Mouse (Mus musculus) kidney, embryonic 14.5 days (tissue): ENCODE results near the gene Mpp5. TPM values are rescaled to one million over a fixed set of nuclear protein-coding genes. Genes with fewer than 3 reads are reported as not detected.

ENCODE experiments used
- ATAC-seq: fragments of 200-750 bp; cut with Nextera tagmentation; 2 replicates; pipeline ENCODE4 v1.8.0; 2017; ENCODE audit warnings: moderate number of reproducible peaks, mild to moderate bottlenecking, moderate TSS enrichment, moderate library complexity; ENCODE audit not compliant: low FRiP score, low TSS enrichment
- H3K27ac ChIP-seq: fragments of 300-500 bp; sonication (generic); 2 replicates; pipeline ENCODE4 v1.5.1; 2014; ENCODE audit warnings: low read depth, mild to moderate bottlenecking, low read length, moderate library complexity, mixed read lengths
- H3K27me3 ChIP-seq: fragments of 300-500 bp; sonication (generic); 2 replicates; pipeline ENCODE4 v1.6.1; 2014; ENCODE audit warnings: mild to moderate bottlenecking, low read length; ENCODE audit not compliant: control insufficient read depth, insufficient read depth
- H3K36me3 ChIP-seq: fragments of 300-500 bp; sonication (generic); 2 replicates; pipeline ENCODE4 v1.6.1; 2014; ENCODE audit warnings: low read length, mixed read lengths; ENCODE audit not compliant: control insufficient read depth, insufficient read depth
- H3K4me1 ChIP-seq: fragments of 300-500 bp; sonication (generic); 2 replicates; pipeline ENCODE4 v1.6.1; 2014; ENCODE audit warnings: low read length, mixed read lengths; ENCODE audit not compliant: control insufficient read depth, insufficient read depth
- H3K4me2 ChIP-seq: fragments of 300-500 bp; sonication (generic); replicated peaks from 2 replicates; pipeline ENCODE4 v1.6.1; 2014; ENCODE audit warnings: low read depth, mild to moderate bottlenecking, low read length
- H3K4me3 ChIP-seq: fragments of 300-500 bp; sonication (generic); 2 replicates; pipeline ENCODE4 v1.5.1; 2014; ENCODE audit warnings: mild to moderate bottlenecking, low read length
- H3K9ac ChIP-seq: fragments of 300-500 bp; sonication (generic); 2 replicates; pipeline ENCODE4 v1.6.1; 2014; ENCODE audit warnings: low read depth, mild to moderate bottlenecking, low read length, moderate library complexity
- H3K9me3 ChIP-seq: fragments of 300-500 bp; sonication (generic); 2 replicates; pipeline ENCODE4 v1.6.1; 2016; ENCODE audit warnings: low read length; ENCODE audit not compliant: control insufficient read depth
- WGBS: fragments of 180-500 bp; shearing (Covaris S2); extraction: QIAGEN DNeasy Blood & Tissue Kit; methylation state at CpG from one replicate; pipeline ENCODE4 v1.1.7; 2014; 5-methylcytosine and 5-hydroxymethylcytosine counted together
- polyA plus RNA-seq: library from polyadenylated mRNA; unstranded; fragments of >200 nt; fragmentation: Nextera tagmentation; extraction: Ambion mirVana; gene quantifications from 2 replicates; pipeline ENCODE4 v1.2.1, GENCODE M21; 2014

The Mpp5 gene
- polyA plus RNA-seq, 1 experiment from 2014 or later: 23.1 TPM

DNA sequence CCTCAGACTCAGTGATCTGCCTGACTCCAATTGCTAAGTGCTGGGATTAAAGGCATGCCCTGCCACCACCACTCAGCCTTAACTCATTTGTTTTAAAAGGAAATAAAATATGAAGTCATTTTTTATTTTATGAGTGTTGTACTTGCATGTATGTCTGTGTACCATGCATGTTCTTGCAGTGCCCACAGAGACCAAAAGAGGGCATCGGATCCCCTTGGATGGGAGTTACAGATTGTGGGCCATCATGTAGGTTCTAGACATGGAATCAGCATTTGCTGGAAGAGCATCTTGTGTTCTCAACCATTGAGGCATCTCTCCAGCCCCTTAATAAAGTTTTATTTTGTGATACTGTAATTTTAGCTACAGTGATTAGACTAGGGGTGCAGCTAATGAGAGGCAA lies 116.7 kb downstream of the Mpp5 start:
- Histone ChIP-seq H3K36me3 (peaks cover 37% of the 10 kb centered on the region; the same call in 1 of the 2 replicates), H3K9ac (no peak overlapping the region), H3K4me1 (peaks cover 9% of the 10 kb centered on the region), H3K27ac (no peak overlapping the region), H3K4me2 (no peak overlapping the region), H3K9me3 (no peaks in the 10 kb centered on the region), H3K27me3 (no peaks in the 10 kb centered on the region), H3K4me3 (no peak overlapping the region)
- WGBS: 95% methylated on average over 1 of the region's 1 CpGs
- ATAC-seq: no peak

DNA sequence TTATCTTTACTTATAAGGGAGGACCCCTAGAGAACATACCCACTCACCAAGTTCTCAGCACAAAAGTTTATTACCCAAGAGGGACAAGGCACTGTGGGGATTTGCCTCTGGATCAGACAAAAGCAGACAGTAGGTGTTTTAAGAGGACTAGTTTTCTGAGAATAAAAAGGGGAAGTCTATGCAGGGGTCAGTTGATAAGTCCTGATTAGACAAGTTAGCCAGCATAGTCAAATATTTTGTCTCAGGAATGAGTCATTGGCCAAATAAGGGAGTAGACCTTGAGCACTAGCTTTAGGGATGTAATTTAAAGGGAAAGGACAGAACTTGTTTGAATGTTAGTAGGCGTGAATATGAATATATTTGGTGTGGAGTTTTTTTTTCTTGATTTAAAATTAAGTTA lies 119.4 kb downstream of the Mpp5 start:
- whole genome bisulfite sequencing: 88% methylated on average over 1 of the region's 1 CpGs
- H3K9ac ChIP-seq: no peak overlapping the region
- H3K4me2 ChIP-seq: no peak overlapping the region
- no peaks in the 10 kb centered on the region for H3K9me3 ChIP-seq
- H3K27me3 ChIP-seq: no peaks in the 10 kb centered on the region
- ATAC-seq: no peak
- H3K36me3 ChIP-seq: peaks cover 49% of the 10 kb centered on the region
- no peak overlapping the region for H3K4me3 ChIP-seq
- H3K4me1 ChIP-seq: peaks cover 3% of the 10 kb centered on the region; the same call in 1 of the 2 replicates
- no peak overlapping the region for H3K27ac ChIP-seq

DNA sequence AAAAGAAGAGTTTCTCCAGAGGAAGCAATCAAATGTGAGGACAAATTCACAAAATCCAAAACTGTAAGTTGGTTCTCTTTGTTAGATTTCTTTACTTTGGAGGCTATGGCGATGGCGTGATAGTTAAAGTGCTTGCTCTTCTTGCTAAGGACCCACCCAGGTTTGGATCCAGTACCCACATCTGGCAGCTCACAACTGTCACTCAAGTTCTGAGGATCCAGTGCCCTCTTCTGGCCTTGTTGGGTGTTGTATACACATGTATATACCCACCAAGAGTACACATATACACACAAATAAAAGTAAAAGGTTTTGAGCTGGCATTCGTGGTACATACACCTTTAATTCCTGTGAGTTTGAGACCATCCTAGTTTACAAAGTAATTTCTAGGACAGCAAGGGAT lies 125.9 kb downstream of the Mpp5 start:
- ATAC-seq: no peak
- 94% methylated on average over 3 of the region's 3 CpGs for WGBS
- Histone ChIP-seq H3K9ac (no peak overlapping the region), H3K27me3 (no peaks in the 10 kb centered on the region), H3K4me2 (no peak overlapping the region), H3K4me3 (no peak overlapping the region), H3K36me3 (peaks cover 75% of the 10 kb centered on the region), H3K9me3 (no peaks in the 10 kb centered on the region), H3K4me1 (no peaks in the 10 kb centered on the region), H3K27ac (no peak overlapping the region)

DNA sequence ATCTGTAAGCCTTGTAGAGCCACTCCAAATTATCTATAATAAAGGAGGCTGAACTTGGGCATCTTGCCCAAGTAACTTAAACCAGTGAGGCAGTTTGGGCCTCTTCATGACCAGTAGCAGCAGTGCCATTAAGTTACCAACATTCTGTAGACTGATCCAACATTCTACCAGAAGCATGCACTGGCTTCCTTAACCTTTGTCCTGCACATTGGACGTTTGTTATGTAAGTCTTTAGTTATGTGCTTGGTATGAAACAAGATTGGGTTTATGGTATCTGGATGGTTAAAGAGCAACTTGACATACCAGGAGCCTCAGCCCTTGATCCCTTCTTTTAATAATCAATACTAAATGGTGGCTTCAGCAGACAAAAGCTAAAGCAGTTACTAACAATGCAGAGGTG lies 141.4 kb downstream of the Mpp5 start:
- Histone ChIP-seq H3K4me3 (no peak overlapping the region), H3K4me2 (no peak overlapping the region), H3K9me3 (no peaks in the 10 kb centered on the region), H3K4me1 (no peaks in the 10 kb centered on the region), H3K9ac (no peak overlapping the region), H3K27ac (no peak overlapping the region), H3K27me3 (no peaks in the 10 kb centered on the region), H3K36me3 (peaks cover 21% of the 10 kb centered on the region)
- WGBS: 56% methylated on average over 1 of the region's 1 CpGs
- ATAC-seq: no peak

Other genes starting within 250 kb of the Mpp5 start
- 0.28 TPM in 1 of 2 replicates, not detected in the other for gene Fam71d, start 57.4 kb upstream of the Mpp5 start, polyA plus RNA-seq
- gene Atp6v1d, start 112.7 kb downstream of the Mpp5 start, polyA plus RNA-seq: 65.2 and 81.8 TPM in 2 replicates
- 245 and 270 TPM in 2 replicates for gene Eif2s1, start 112.9 kb downstream of the Mpp5 start, polyA plus RNA-seq
- 3.5 and 3.6 TPM in 2 replicates for gene Plek2, start 158.1 kb downstream of the Mpp5 start, polyA plus RNA-seq